Mouse (Mus musculus): ENCODE results near the gene Arhgef28.

Arhgef28 gene

GRCm38 (mm10) chr13:97918117-97918900 lies 287.9 kb downstream of the Arhgef28 start:
- DNase-seq (ENCODE audit: low spot score in 2 of 2), result peak in 1 of 2 experiments; percentile 48

GRCm38 (mm10) chr13:97911013-97911412 lies 295.2 kb downstream of the Arhgef28 start:
- DNase-seq (ENCODE audit: low spot score in 2 of 2), result peak in 1 of 2 experiments; percentile 44

GRCm38 (mm10) chr13:97902821-97903220 lies 303.4 kb downstream of the Arhgef28 start:
- DNase-seq (ENCODE audit: low spot score in 2 of 2), result no peak

- peak; percentile 58 to 62 for DNase-seq (ENCODE audit: low spot score in 2 of 2)
These were observed 305.9 kb downstream of the Arhgef28 start for GRCm38 (mm10) chr13:97900380-97900758.

GRCm38 (mm10) chr13:97899604-97900379 lies 306.4 kb downstream of the Arhgef28 start:
- no peak for DNase-seq (ENCODE audit: low spot score in 2 of 2)

- DNase-seq (ENCODE audit: low spot score in 2 of 2), result no peak
These were observed 307.6 kb downstream of the Arhgef28 start for GRCm38 (mm10) chr13:97898590-97898989.

- DNase-seq (ENCODE audit: low spot score in 2 of 2), result no peak
These were observed 313.0 kb downstream of the Arhgef28 start for GRCm38 (mm10) chr13:97893031-97893825.

GRCm38 (mm10) chr13:97892089-97892884 lies 314.0 kb downstream of the Arhgef28 start:
- peak in 1 of 2 experiments; percentile 26 for DNase-seq (ENCODE audit: low spot score in 2 of 2)

- DNase-seq (ENCODE audit: low spot score in 2 of 2), result no peak
These were observed 318.2 kb downstream of the Arhgef28 start for GRCm38 (mm10) chr13:97888046-97888445.

- DNase-seq (ENCODE audit: low spot score in 2 of 2), result no peak
These were observed 318.7 kb downstream of the Arhgef28 start for GRCm38 (mm10) chr13:97887558-97887957.

- DNase-seq (ENCODE audit: low spot score in 2 of 2), result no peak
These were observed 322.6 kb downstream of the Arhgef28 start for GRCm38 (mm10) chr13:97883629-97884028.

- DNase-seq (ENCODE audit: low spot score in 2 of 2), result no peak
These were observed 329.8 kb downstream of the Arhgef28 start for GRCm38 (mm10) chr13:97876450-97876849.

- DNase-seq (ENCODE audit: low spot score in 2 of 2), result no peak
These were observed 330.2 kb downstream of the Arhgef28 start for GRCm38 (mm10) chr13:97876031-97876430.

GRCm38 (mm10) chr13:97869428-97869827 lies 336.8 kb downstream of the Arhgef28 start:
- no peak for DNase-seq (ENCODE audit: low spot score in 2 of 2)

GRCm38 (mm10) chr13:97867322-97867962 lies 338.8 kb downstream of the Arhgef28 start:
- DNase-seq (ENCODE audit: low spot score in 2 of 2), result no peak

GRCm38 (mm10) chr13:97859071-97859470 lies 347.2 kb downstream of the Arhgef28 start:
- no peak for DNase-seq (ENCODE audit: low spot score in 2 of 2)

- DNase-seq (ENCODE audit: low spot score in 2 of 2), result no peak
These were observed 348.4 kb downstream of the Arhgef28 start for GRCm38 (mm10) chr13:97857860-97858259.

GRCm38 (mm10) chr13:97853356-97853968 lies 352.8 kb downstream of the Arhgef28 start:
- no peak for DNase-seq (ENCODE audit: low spot score in 2 of 2)

Data from frontal cortex, postnatal 10 days (tissue).